Mouse (Mus musculus) heart, embryonic 15.5 days (tissue): Measurements from ENCODE around the gene Uqcc1. TPM values are rescaled to one million over a fixed set of nuclear protein-coding genes. Genes with fewer than 3 reads are reported as not detected.
A peak's percentile ranks its signal among the peaks of the same experiment; 100 is the strongest.
"Not testable (repeated sequence)": the region's sequence is repeated elsewhere in the genome, so short reads cannot be mapped to it uniquely, and the experiment has no call there.

ENCODE experiments used
- ATAC-seq: fragments of 200-750 bp; cut with Nextera tagmentation; replicated peaks from 2 replicates; pipeline ENCODE4 v1.8.0; 2017; ENCODE audit warnings: low read depth, moderate TSS enrichment; ENCODE audit not compliant: insufficient number of reproducible peaks, insufficient read depth, low FRiP score
- H3K27ac ChIP-seq: fragments of 300-500 bp; sonication (generic); 2 replicates; pipeline ENCODE4 v1.5.1; 2015; ENCODE audit warnings: mild to moderate bottlenecking, inconsistent platforms
- H3K27me3 ChIP-seq: fragments of 300-500 bp; sonication (generic); 2 replicates; pipeline ENCODE4 v1.6.1; 2015; ENCODE audit warnings: inconsistent platforms
- H3K36me3 ChIP-seq: fragments of 300-500 bp; sonication (generic); 2 replicates; pipeline ENCODE4 v1.6.1; 2015; ENCODE audit warnings: mild to moderate bottlenecking, inconsistent platforms
- H3K4me1 ChIP-seq: fragments of 300-500 bp; sonication (generic); replicated peaks from 2 replicates; pipeline ENCODE4 v1.6.1; 2015; ENCODE audit warnings: inconsistent platforms
- H3K4me2 ChIP-seq: fragments of 300-500 bp; sonication (generic); 2 replicates; pipeline ENCODE4 v1.6.1; 2015; ENCODE audit warnings: inconsistent platforms, mild to moderate bottlenecking, moderate library complexity
- H3K4me3 ChIP-seq: fragments of 300-500 bp; sonication (generic); 2 replicates; pipeline ENCODE4 v1.5.1; 2015; ENCODE audit warnings: mild to moderate bottlenecking, inconsistent platforms
- H3K9ac ChIP-seq: fragments of 300-500 bp; sonication (generic); 2 replicates; pipeline ENCODE4 v1.6.1; 2015; ENCODE audit warnings: mild to moderate bottlenecking, inconsistent platforms
- H3K9me3 ChIP-seq: fragments of 300-500 bp; sonication (generic); replicated peaks from 2 replicates; pipeline ENCODE4 v1.6.1; 2016; ENCODE audit warnings: inconsistent platforms
- WGBS: fragments of 180-500 bp; shearing (Covaris S2); methylation state at CpG from one replicate; pipeline ENCODE4 v1.1.7; 2015; ENCODE audit warnings: mixed read lengths; 5-methylcytosine and 5-hydroxymethylcytosine counted together
- polyA plus RNA-seq: library from polyadenylated mRNA; unstranded; fragments of >200 nt; fragmentation: Nextera tagmentation; extraction: Ambion mirVana; gene quantifications from 2 replicates; pipeline ENCODE4 v1.2.1, GENCODE M21; 2015

Uqcc1 gene
- polyA plus RNA-seq, 1 experiment from 2014 or later: 134 TPM

GRCm38 (mm10) chr2:155849464-155849863, 80.6 kb downstream of the Uqcc1 start:
- no peak overlapping the region for H3K27ac ChIP-seq
- no peaks in the 10 kb centered on the region for H3K4me1 ChIP-seq
- H3K9ac ChIP-seq: no peak overlapping the region
- 69% methylated on average over 7 of the region's 7 CpGs for WGBS
- no peak overlapping the region for H3K4me2 ChIP-seq
- H3K4me3 ChIP-seq: no peak overlapping the region
- no peaks in the 10 kb centered on the region for H3K27me3 ChIP-seq
- no peak for ATAC-seq
- peaks cover 57% of the 10 kb centered on the region for H3K36me3 ChIP-seq
- H3K9me3 ChIP-seq: no peaks in the 10 kb centered on the region

DNA sequence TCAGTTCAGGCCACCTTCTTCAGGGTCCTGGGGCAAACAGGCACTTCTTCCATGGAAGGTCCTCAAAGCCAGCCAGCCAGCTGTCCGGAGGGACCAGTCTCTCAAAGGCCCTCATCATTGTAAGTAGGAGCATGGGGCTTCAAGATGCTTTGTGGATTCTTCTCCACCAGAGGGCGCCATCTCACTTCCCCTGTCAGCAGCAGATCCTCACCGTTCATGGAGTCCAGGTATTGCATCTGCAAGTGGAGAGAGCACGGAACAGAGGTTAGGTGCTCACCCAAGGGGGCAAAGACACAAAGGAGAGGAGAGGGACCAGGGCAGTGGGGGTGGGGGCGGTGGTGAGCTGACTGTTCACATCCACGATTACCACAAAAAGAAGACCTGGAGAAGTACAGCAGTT, 81.8 kb downstream of the Uqcc1 start:
- 36% methylated on average over 6 of the region's 6 CpGs for WGBS

DNA sequence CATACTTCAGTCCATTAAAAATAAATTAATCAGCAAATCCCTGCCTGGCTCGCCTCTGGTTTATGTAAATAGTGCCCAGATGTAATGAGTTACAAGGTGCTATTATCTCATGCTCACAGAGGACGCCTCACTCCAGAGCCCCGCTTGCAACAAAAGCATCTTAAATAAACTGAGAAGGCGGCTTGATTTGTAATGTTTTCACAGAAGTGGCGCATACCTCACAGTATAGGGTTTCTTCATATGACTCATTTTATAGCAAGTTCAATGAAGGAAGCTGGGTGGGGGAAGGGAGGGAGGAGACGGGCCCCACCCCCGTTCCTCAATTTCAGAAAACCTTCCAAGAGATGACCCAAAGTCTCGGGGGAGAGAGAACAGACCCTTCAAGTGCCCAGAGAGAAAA, 83.2 kb downstream of the Uqcc1 start:
- Histone ChIP-seq H3K4me3 (no peak overlapping the region), H3K4me1 (no peaks in the 10 kb centered on the region), H3K27ac (no peak overlapping the region), H3K36me3 (peaks cover 49% of the 10 kb centered on the region; the same call in 1 of the 2 replicates), H3K4me2 (no peak overlapping the region), H3K9ac (no peak overlapping the region), H3K27me3 (no peaks in the 10 kb centered on the region), H3K9me3 (no peaks in the 10 kb centered on the region)
- ATAC-seq: no peak
- WGBS: 79% methylated on average over 8 of the region's 8 CpGs

More for the DNA sequence above, 81.8 kb downstream of the Uqcc1 start:
- H3K36me3 ChIP-seq: peaks cover 57% of the 10 kb centered on the region
- H3K4me3 ChIP-seq: no peak overlapping the region
- H3K27ac ChIP-seq: no peak overlapping the region
- H3K9ac ChIP-seq: no peak overlapping the region
- no peaks in the 10 kb centered on the region for H3K9me3 ChIP-seq
- no peak for ATAC-seq
- no peaks in the 10 kb centered on the region for H3K4me1 ChIP-seq
- no peaks in the 10 kb centered on the region for H3K27me3 ChIP-seq
- H3K4me2 ChIP-seq: no peak overlapping the region

GRCm38 (mm10) chr2:155838961-155839360, 91.1 kb downstream of the Uqcc1 start:
- H3K9ac ChIP-seq: no peak overlapping the region
- no peak overlapping the region for H3K4me3 ChIP-seq
- peaks cover 8% of the 10 kb centered on the region for H3K27me3 ChIP-seq
- no peaks in the 10 kb centered on the region for H3K36me3 ChIP-seq
- WGBS: 79% methylated on average over 4 of the region's 4 CpGs
- ATAC-seq: no peak
- H3K9me3 ChIP-seq: no peaks in the 10 kb centered on the region
- no peaks in the 10 kb centered on the region for H3K4me1 ChIP-seq
- H3K4me2 ChIP-seq: no peak overlapping the region
- H3K27ac ChIP-seq: no peak overlapping the region

GRCm38 (mm10) chr2:155837961-155838360, 92.1 kb downstream of the Uqcc1 start:
- no peak for ATAC-seq
- Histone ChIP-seq H3K27ac (no peak overlapping the region), H3K27me3 (peaks cover 11% of the 10 kb centered on the region), H3K36me3 (no peaks in the 10 kb centered on the region), H3K4me1 (no peaks in the 10 kb centered on the region), H3K9me3 (no peaks in the 10 kb centered on the region), H3K4me2 (no peak overlapping the region), H3K9ac (no peak overlapping the region), H3K4me3 (no peak overlapping the region)
- 50% methylated on average over 3 of the region's 3 CpGs for WGBS

DNA sequence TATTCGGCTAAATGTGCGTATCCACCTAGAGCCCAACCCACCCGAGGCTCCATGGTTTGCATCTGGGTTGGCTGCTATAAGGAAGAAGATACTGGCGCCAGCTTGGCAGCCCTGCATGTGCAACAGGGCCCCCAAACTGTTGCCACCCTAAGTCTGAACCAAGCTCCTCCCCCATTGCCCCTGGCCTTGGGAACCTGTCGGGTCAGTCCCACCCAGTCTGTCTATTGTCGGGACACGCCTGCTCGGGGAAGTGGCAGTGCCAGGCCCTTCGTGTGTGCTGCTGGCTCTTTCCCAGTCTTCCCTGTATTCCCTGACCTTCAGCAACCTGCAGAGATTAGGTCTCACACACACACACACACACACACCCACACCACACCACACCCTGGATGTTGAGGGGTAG, 95.4 kb downstream of the Uqcc1 start, which contains the start of gene Fam83c:
Fam83c (minus strand) TSS at position 123 of the 400 bp plus-strand sequence.
- Histone ChIP-seq H3K4me1 (no peaks in the 10 kb centered on the region), H3K9me3 (no peaks in the 10 kb centered on the region), H3K4me3 (no peak within 1 kb of the TSS), H3K4me2 (no peak within 1 kb of the TSS), H3K9ac (no peak within 1 kb of the TSS), H3K27me3 (peaks cover 11% of the 10 kb centered on the region; the same call in 1 of the 2 replicates), H3K27ac (no peak within 1 kb of the TSS), H3K36me3 (no peaks in the 10 kb centered on the region)
- no peak for ATAC-seq
- WGBS: 57% methylated on average over 9 of the region's 9 CpGs

DNA sequence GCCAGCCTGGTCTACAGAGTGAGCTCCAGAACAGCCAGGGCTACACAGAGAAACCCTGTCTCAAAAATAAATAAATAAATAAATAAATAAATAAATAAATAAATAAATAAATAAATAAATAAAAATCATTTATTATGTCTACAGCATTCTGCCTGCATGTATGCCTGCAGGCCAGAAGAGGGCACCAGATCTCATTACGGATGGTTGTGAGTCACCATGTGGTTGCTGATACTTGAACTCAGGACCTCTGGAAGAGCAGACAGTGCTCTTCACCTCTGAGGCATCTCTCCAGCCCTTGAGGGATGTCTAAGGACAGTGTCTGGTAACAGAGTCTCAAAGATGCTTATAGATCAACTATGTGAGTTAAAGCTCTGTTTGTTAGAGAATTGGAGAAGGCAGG, 98.0 kb downstream of the Uqcc1 start:
- H3K27me3 ChIP-seq: peaks cover 11% of the 10 kb centered on the region; the same call in 1 of the 2 replicates
- H3K9ac ChIP-seq, H3K36me3 ChIP-seq, ATAC-seq, H3K4me3 ChIP-seq, H3K27ac ChIP-seq, H3K4me2 ChIP-seq, H3K4me1 ChIP-seq, H3K9me3 ChIP-seq: not testable (repeated sequence)
- 66% methylated on average over 1 of the region's 1 CpGs for WGBS

DNA sequence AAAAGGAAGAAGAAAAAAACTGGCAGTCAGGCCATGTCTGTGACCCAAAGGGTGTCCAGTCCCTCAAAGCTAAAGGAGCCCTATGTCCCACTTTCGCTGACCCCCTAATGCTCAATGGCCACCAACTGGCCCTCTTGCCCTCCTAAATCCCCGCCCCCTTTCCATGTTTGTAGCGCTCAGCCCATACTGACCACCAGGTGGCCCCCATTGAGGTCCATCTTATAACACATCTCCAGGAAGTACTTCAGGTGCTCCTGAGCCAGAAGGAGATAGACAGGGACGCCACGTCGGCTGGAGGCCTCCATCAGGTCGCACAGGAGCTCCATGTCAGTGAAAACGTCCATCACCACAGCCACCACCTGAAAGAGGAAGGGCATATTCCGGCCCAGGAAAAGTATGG, 98.8 kb downstream of the Uqcc1 start:
- no peaks in the 10 kb centered on the region for H3K9me3 ChIP-seq
- WGBS: 46% methylated on average over 9 of the region's 9 CpGs
- no peak for ATAC-seq
- H3K9ac ChIP-seq: no peak overlapping the region
- H3K4me1 ChIP-seq: peaks cover 7% of the 10 kb centered on the region
- H3K27me3 ChIP-seq: peaks cover 11% of the 10 kb centered on the region; the same call in 1 of the 2 replicates
- no peak overlapping the region for H3K4me3 ChIP-seq
- no peaks in the 10 kb centered on the region for H3K36me3 ChIP-seq
- H3K4me2 ChIP-seq: no peak overlapping the region
- no peak overlapping the region for H3K27ac ChIP-seq

GRCm38 (mm10) chr2:155830841-155831240, 99.3 kb downstream of the Uqcc1 start:
- Histone ChIP-seq H3K9ac (no peak overlapping the region), H3K4me3 (no peak overlapping the region), H3K36me3 (no peaks in the 10 kb centered on the region), H3K9me3 (no peaks in the 10 kb centered on the region), H3K27ac (no peak overlapping the region), H3K4me2 (no peak overlapping the region), H3K4me1 (peaks cover 7% of the 10 kb centered on the region), H3K27me3 (peaks cover 11% of the 10 kb centered on the region; the same call in 1 of the 2 replicates)
- WGBS: 87% methylated on average over 8 of the region's 8 CpGs
- ATAC-seq: no peak

GRCm38 (mm10) chr2:155826630-155827424, 103.3 kb downstream of the Uqcc1 start, which contains the start of gene Eif6:
Eif6 (minus strand) TSS chr2:155826925.
- peak; percentile 93 for ATAC-seq
- Histone ChIP-seq H3K4me3 (peak within 1 kb of the TSS; percentile 91), H3K9me3 (no peaks in the 10 kb centered on the region), H3K36me3 (peaks cover 22% of the 10 kb centered on the region), H3K9ac (peak within 1 kb of the TSS; percentile 89), H3K27ac (peak within 1 kb of the TSS; percentile 85), H3K4me1 (peaks cover 15% of the 10 kb centered on the region), H3K4me2 (peak within 1 kb of the TSS; percentile 92), H3K27me3 (no peaks in the 10 kb centered on the region)
- 3% methylated on average over 27 of the region's 27 CpGs for WGBS

- Histone ChIP-seq H3K36me3 (peaks cover 25% of the 10 kb centered on the region), H3K9me3 (no peaks in the 10 kb centered on the region), H3K4me2 (peak overlapping the region; percentile 92), H3K27me3 (no peaks in the 10 kb centered on the region), H3K4me3 (peak overlapping the region; percentile 91), H3K27ac (peak overlapping the region; percentile 85), H3K4me1 (peaks cover 15% of the 10 kb centered on the region), H3K9ac (peak overlapping the region; percentile 89)
- ATAC-seq: peak; percentile 51
- 2% methylated on average over 52 of the region's 52 CpGs for WGBS
These were observed 104.0 kb downstream of the Uqcc1 start for GRCm38 (mm10) chr2:155825904-155826629.
